Mouse (Mus musculus) embryonic stem cell, embryonic (primary cell): ENCODE results near the gene Serpina3i.
"Not testable (repeated sequence)": the region's sequence is repeated elsewhere in the genome, so short reads cannot be mapped to it uniquely, and the experiment has no call there.

Experiments
- CTCF ChIA-PET, 4 experiments: fragments of 300-600 bp in 2 of 4; fragments of 350-600 bp in 2 of 4; sonication (Branson Sonifier 250); formaldehyde crosslinking; loops; one replicate each; lab custom pipeline; 2022; ENCODE audit warnings: inconsistent platforms in 2 of 4; lab: Charles Lee
- POLR2A ChIA-PET, 4 experiments: fragments of 300-600 bp in 2 of 4; fragments of 350-600 bp in 2 of 4; sonication (Branson Sonifier 250); formaldehyde crosslinking; loops; one replicate each; lab custom pipeline; 2022; ENCODE audit warnings: antibody characterized with exemption in 4 of 4, inconsistent platforms in 1 of 4; lab: Charles Lee

The Serpina3i gene

GRCm38 (mm10) chr12:104262863-104263262, at the start of gene Serpina3i:
Gene Serpina3i, plus strand, starts transcription at chr12:104263122.
- CTCF ChIA-PET = interaction anchor here in 2 of 4 experiments (0.6 to 1.1 kb wide), 3 partner anchors 155 to 1465 kb away, joined by 3 to 8 read pairs (median 3); no protein-coding TSS in a partner anchor
- POLR2A ChIA-PET = interaction anchor here in 3 of 4 experiments (0.8 to 2.3 kb wide), 11 partner anchors 8 to 155 kb away, joined by 3 to 14 read pairs (median 4); no protein-coding TSS in a partner anchor

DNA sequence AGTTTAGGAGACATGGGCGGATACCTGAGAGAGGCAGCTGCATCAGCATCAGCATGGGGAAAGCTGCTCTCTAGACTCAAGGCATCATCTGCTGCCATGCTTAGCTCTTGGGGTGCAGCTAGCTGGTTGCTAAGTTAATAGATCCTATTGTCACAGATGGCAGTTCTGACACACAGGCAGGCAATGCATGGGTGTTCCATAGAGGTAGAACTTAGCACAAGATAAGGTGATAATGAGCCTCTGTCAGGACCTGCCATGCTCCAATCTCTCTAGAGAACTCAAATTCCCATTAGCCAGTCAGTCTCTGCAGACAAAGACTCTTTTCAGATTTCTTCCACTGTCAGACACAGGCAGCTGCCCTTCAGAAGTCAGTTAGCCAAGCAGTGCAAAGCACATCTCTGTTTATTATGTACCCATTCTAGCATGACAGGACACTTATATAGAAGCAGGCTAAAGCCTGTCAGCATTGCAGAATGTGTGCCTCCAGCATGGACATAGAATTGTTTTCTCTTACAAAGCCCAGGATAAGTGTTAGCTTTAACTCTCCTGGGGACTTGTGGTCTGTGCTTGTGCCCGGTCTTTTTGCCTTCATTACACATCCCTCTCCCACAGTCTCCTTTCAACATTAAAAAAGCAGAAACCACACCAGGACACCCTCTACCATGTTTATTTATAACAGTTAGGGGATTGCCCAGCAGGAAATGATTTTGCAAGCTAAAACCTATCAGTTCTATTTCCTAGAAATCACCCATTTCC, 49.1 kb upstream of the Serpina3i start:
- POLR2A ChIA-PET = interaction anchor here in 2 of 4 experiments (0.7 to 1.0 kb wide), 2 partner anchors 48 to 205 kb away, joined by 4 to 7 read pairs; no protein-coding TSS in a partner anchor

DNA sequence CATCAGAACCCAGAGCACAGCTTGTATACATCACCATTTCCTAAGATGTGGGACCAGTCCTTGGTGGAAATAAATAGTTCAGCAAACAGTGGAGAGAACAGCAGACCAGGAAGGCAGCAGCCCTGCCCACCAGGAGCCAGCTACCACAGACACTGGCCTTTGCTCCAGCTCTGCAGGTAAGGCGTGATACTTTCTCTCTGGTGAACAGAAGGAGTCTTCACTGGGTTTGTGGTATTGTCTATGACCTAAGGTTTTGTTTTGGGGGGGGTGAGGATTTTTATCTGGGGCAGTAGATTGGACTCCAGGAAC, 48.5 kb upstream of the Serpina3i start, which contains the start of gene Serpina3f:
Gene Serpina3f (plus strand): TSS at position 100 of the 309 bp plus-strand sequence.
- POLR2A ChIA-PET = interaction anchor here in 1 of 4 experiments (0.7 kb wide), 1 partner anchor 204 kb away, joined by 7 read pairs; no protein-coding TSS in a partner anchor
- CTCF ChIA-PET = no interaction called here

More for the DNA sequence above, 49.1 kb upstream of the Serpina3i start:
- CTCF ChIA-PET = no interaction called here

DNA sequence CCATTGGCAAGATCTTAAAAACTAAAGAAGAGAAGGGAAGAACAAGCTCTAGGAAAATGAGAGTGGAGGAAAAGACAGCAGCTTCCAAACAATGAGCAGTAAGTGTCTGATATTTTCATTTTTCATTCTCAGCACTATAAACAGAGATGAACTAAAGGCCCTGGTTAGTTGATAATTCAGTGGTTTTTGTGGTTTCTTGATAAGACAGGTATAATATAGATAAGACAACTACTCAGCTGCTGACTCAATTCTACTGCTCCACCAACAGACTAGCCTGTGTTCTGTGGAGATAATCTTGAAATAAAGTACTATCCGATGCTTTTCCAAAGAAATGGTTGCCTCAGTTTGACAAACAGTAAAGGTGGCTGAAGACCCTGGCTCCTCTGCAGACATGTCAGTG, 47.7 kb upstream of the Serpina3i start:
- ChIA-PET CTCF (no interaction called here), POLR2A (no interaction called here)

DNA sequence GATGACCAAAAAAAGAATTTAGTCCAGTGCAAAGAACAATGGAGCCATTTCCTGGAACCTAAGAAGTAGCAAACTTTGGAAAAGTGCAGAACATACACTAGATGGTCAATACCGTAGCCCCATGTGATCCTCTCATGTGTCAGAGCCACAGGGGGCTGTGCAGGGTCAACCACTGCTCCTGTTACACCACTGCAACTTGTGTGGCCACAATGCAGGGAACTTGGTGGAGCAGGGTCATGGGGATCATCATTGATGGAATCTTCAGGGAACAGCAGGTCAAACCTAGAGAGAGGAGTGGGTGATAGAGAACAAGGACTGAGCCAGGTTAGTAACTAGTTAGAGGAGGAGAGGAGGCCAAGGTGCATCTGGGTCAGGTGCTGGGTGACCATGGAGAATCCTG, 41.3 kb upstream of the Serpina3i start:
- POLR2A ChIA-PET = interaction anchor here in 1 of 4 experiments (1.0 kb wide), 1 partner anchor 50 kb away, joined by 6 read pairs; no protein-coding TSS in a partner anchor
- CTCF ChIA-PET = no interaction called here

DNA sequence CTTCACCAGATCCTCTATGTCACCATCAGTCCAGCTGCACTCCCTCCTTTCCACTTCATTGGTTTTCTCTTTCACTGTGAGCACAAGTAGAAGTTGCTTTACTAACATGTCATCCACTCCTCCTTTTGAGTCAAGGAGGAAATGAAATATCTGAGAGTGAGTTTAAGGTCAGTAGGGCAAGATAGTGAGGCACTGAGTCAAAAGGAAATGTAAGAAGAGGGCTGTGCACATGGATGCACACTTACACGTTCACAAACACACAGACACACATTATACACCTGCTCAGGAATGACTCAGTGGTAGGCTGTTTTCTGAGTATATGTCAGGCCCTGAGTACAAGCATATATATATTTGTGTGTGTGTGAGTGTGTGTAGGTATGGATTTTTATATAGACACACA, 39.2 kb upstream of the Serpina3i start:
- POLR2A ChIA-PET = no interaction called here
- CTCF ChIA-PET = interaction anchor here in 1 of 4 experiments (0.6 kb wide), 1 partner anchor 157 kb away, joined by 3 read pairs; no protein-coding TSS in a partner anchor

DNA sequence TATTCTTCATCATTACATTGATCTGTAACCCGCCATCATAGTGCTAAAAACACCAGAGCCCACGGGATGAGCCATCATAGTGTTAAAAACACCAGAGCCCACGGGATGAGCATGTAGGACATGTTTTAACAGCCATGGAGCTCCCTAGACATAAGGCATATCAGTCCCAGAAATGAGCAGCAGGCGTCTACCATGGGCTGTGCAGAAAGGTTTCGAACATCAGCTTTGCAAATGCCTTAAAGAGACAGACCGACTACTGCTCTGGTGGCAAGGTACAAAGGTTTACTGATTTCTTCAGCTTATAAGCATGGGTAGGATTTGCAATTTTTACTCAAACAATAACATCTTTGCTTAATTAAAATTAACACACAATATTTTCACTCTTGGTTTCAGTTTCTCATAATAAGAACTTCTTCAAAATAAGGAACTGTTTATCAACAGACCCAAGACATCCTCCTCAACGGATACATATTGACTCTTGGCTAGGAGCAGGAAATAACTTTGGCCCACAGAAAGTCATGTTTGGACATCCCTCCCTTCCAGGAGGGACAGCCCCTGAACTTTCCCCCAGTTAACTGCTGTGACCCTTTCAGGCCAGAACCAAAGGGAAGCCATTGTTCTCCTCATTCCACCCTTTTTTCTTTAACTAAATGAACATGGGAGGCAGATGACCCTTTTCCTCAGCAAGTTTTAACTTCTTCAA, 38.2 kb upstream of the Serpina3i start:
- POLR2A ChIA-PET = no interaction called here
- CTCF ChIA-PET = no interaction called here

GRCm38 (mm10) chr12:104230762-104231161, 32.2 kb upstream of the Serpina3i start:
- ChIA-PET CTCF (interaction anchor here in 1 of 4 experiments (0.6 kb wide), 1 partner anchor 321 kb away, joined by 4 read pairs; no protein-coding TSS in a partner anchor), POLR2A (interaction anchor here in 1 of 4 experiments (0.5 kb wide), 1 partner anchor 27 kb away, joined by 3 read pairs; no protein-coding TSS in a partner anchor)

GRCm38 (mm10) chr12:104235915-104236314, 27.0 kb upstream of the Serpina3i start, which contains the start of gene Serpina3g:
Gene Serpina3g, plus strand, starts transcription at chr12:104236245.
- CTCF ChIA-PET = no interaction called here
- POLR2A ChIA-PET = interaction anchor here in 1 of 4 experiments (0.6 kb wide), 1 partner anchor 190 kb away, joined by 3 read pairs; no protein-coding TSS in a partner anchor

GRCm38 (mm10) chr12:104238048-104238447, 24.9 kb upstream of the Serpina3i start:
- POLR2A ChIA-PET, CTCF ChIA-PET: not testable (repeated sequence)

DNA sequence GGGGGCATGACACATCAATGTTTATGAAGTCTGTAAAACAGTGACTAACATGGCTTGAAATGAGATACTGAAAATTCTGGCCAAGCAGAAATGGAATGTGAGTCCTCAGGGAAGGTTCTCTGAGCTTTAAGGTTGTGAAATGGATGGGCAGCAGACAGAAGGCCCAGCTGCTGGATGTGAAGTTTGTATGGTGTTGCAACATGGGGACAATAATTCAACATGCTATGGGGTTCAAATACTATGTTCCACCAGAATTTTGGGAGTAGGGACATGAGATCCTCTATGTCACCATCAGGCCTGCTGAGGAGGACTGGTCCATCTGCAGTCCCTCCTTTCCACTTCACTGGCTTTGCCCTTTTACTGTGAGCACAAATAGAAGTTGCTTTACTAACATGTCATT, 19.6 kb upstream of the Serpina3i start:
- ChIA-PET POLR2A (no interaction called here), CTCF (no interaction called here)

- CTCF ChIA-PET = interaction anchor here in 3 of 4 experiments (0.8 to 2.0 kb wide), 3 partner anchors 173 to 174 kb away, joined by 3 to 15 read pairs (median 4); no protein-coding TSS in a partner anchor
- POLR2A ChIA-PET = no interaction called here
Measured at GRCm38 (mm10) chr12:104245092-104245491, 17.8 kb upstream of the Serpina3i start.

DNA sequence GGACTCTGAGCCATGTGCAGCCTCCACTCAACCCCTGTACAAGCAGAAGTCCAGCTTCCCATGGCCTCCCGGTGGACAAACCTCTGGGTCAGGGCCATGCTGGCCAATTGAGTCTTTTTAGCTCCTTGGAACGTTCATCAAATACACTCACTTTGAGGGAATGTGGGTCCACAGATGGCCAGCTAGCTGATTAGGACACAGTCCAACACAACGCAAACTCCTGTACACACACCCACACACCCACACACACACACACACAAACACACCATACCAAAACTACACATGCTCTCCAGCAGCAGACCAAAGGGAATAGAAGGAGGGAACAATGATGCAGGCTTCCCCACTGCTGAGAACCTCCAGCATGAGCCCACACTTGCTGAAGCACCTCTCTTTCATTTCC, 17.3 kb upstream of the Serpina3i start:
- ChIA-PET POLR2A (interaction anchor here in 1 of 4 experiments (1.1 kb wide), 1 partner anchor 17 kb away, joined by 4 read pairs; the partner anchor contains the start of gene Serpina3i), CTCF (interaction anchor here (0.5 to 2.0 kb wide), 6 partner anchors 150 to 1028 kb away, joined by 3 to 15 read pairs (median 4); no protein-coding TSS in a partner anchor)

DNA sequence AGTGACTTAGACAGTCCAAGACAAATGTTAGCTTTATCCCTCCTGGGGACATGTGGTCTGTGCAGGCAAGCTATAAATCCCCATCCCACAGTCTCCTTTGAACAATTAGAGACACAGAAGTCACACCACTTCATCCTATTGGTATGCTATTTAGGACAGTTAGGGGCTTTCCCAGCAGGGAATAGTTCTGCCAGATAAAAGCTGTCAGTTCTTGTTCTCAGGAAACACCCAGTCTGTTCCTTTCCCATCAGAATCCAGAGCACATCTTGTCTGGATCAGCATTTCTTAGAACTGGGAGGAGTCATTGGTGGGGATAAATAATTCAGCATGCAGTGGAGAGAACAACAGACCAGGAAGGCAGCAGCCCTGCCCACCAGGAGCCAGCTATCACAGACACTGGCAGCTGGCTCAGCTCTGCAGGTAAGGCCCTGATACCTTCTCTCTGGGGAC, 15.3 kb upstream of the Serpina3i start:
- ChIA-PET CTCF (interaction anchor here (0.5 to 1.4 kb wide), 6 partner anchors 39 to 659 kb away, joined by 3 to 6 read pairs (median 3); no protein-coding TSS in a partner anchor), POLR2A (interaction anchor here in 3 of 4 experiments (0.7 to 1.8 kb wide), 17 partner anchors 15 to 253 kb away, joined by 3 to 23 read pairs (median 3); partner anchors contain the start of gene Serpina3i (in 3 of the 3))

DNA sequence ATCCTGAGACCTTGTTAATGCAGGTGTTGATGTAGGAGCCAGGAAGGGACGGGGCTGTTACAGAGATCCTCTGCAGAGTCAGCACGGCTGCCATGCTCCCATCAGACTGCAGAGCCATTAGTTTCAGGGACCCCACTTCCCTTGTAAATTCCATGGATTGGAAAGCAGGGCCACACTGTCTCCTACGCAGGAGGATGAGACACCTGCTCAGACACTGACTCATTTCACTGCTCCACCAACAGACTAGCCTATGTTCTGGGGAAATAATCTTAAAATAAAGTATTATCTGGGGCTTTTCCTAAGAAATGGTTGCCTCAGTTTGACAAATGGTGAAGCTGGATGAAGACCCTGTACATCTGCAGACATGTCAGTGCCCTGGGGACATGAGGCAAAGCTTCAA, 14.7 kb upstream of the Serpina3i start:
- POLR2A ChIA-PET = interaction anchor here in 3 of 4 experiments (0.6 to 1.8 kb wide), 14 partner anchors 14 to 254 kb away, joined by 3 to 23 read pairs (median 4); partner anchors contain the start of gene Serpina3i (in 3 of the 3)

GRCm38 (mm10) chr12:104261041-104261440, 1.9 kb upstream of the Serpina3i start:
- ChIA-PET CTCF (no interaction called here), POLR2A (no interaction called here)

More for the DNA sequence above, 14.7 kb upstream of the Serpina3i start:
- CTCF ChIA-PET = interaction anchor here in 2 of 4 experiments (0.5 to 1.4 kb wide), 2 partner anchors 39 to 660 kb away, joined by 3 to 6 read pairs; no protein-coding TSS in a partner anchor

- ChIA-PET CTCF (no interaction called here), POLR2A (interaction anchor here in 1 of 4 experiments (1.1 kb wide), 1 partner anchor 19 kb away, joined by 4 read pairs; no protein-coding TSS in a partner anchor)
Measured at GRCm38 (mm10) chr12:104266374-104266773, 3.5 kb downstream of the Serpina3i start.
